ENCODE assay signal across 15 mouse cellular contexts in genomic region chr11:119161665-119162064, GRCm38 (mm10).
"Had no signal": no experiment of that assay in that cellular context is flagged by ENCODE, and none has a peak within 500 bp of the region (broad histone marks: within the 10 kb centered on the region; RNA-seq: fewer than 3 reads in every experiment).

No protein-coding gene starts in this region.

- H3K4me2 ChIP-seq: neural tube, embryonic 13.5 days; neural tube, embryonic 15.5 days; stomach, embryonic 15.5 days had no signal

- H3K9ac ChIP-seq: neural tube, embryonic 13.5 days; neural tube, embryonic 15.5 days; stomach, embryonic 15.5 days had no signal

- H3K27me3 ChIP-seq: neural tube, embryonic 13.5 days; neural tube, embryonic 15.5 days; stomach, embryonic 15.5 days had no signal

- DNase-seq: retina, postnatal 1 day; right cerebral cortex, adult 18-20 months; right cerebral cortex, postnatal 14 days; right cerebral cortex, postnatal 25 days; spleen, adult 18-20 months; thymus, adult 18-20 months; thymus, adult 2 months; thymus, postnatal 14 days; thymus, postnatal 25 days; thymus, postnatal 36 days; thymus, postnatal 4 days had no signal

- H3K4me3 ChIP-seq: neural tube, embryonic 13.5 days; neural tube, embryonic 15.5 days; stomach, embryonic 15.5 days had no signal

- H3K27ac ChIP-seq: neural tube, embryonic 15.5 days; stomach, embryonic 15.5 days; stomach, postnatal 0 days had no signal

- H3K9me3 ChIP-seq: neural tube, embryonic 13.5 days; neural tube, embryonic 15.5 days; stomach, embryonic 15.5 days had no signal

- H3K36me3 ChIP-seq: neural tube, embryonic 13.5 days; neural tube, embryonic 15.5 days; stomach, embryonic 15.5 days had no signal
